Mouse (Mus musculus) spleen, embryonic (tissue): ENCODE results near the gene Rilpl1.
"Not testable (repeated sequence)": the region's sequence is repeated elsewhere in the genome, so short reads cannot be mapped to it uniquely, and the experiment has no call there.

Source experiments
- CTCF ChIA-PET: fragments of 350-600 bp; sonication (Branson Sonifier 250); formaldehyde crosslinking; loops from one replicate; lab custom pipeline; 2022; lab: Charles Lee

The Rilpl1 gene

GRCm38 (mm10) chr5:124460922-124461321 is 70.3 kb downstream of the Rilpl1 start:
- CTCF ChIA-PET = not testable (repeated sequence)

GRCm38 (mm10) chr5:124456762-124457161 is 74.4 kb downstream of the Rilpl1 start:
- CTCF ChIA-PET = no interaction called here

GRCm38 (mm10) chr5:124454082-124454419 is 77.1 kb downstream of the Rilpl1 start:
- CTCF ChIA-PET = interaction anchor here (0.7 kb wide), 1 partner anchor 195 kb away, joined by 3 read pairs; no protein-coding TSS in a partner anchor

GRCm38 (mm10) chr5:124453339-124454081 is 77.7 kb downstream of the Rilpl1 start:
- CTCF ChIA-PET = interaction anchor here (0.6 to 0.7 kb wide), 2 partner anchors 194 to 1352 kb away, joined by 3 read pairs; no protein-coding TSS in a partner anchor

GRCm38 (mm10) chr5:124452494-124453228 is 78.5 kb downstream of the Rilpl1 start:
- CTCF ChIA-PET = interaction anchor here (0.6 kb wide), 1 partner anchor 1351 kb away, joined by 3 read pairs; no protein-coding TSS in a partner anchor

DNA sequence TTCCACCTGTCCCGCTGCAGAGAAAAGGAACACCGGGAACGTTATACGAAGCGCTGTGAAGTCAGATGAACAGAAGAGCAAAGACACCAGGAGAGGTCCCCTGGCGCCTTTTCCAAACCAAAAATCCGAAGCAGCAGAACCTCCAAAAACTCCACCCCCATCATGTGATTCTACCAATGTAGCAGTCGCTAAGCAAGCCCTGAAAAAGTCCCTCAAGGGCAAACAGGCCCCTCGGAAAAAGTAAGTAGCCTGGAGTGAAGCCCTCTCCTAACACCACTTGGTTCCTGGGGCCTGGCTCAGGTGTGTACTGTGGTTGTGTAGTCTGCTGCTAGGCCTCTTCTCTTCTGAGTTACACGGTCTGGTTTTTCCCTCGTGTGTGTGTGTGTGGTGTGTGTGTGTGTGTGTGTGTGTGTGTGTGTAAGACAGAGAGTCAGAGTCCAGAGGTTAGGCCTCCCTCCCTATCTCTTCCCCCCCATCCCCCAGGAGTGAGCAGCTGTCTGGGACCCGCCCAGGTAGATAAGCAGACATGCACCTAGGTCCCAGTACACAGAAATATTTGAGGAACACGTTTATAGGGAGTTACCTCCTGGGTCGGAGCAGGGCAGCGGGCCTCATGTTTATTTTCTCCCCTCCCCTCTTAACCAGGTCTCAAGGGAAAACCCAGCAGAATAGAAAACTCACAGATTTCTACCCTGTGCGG is 80.4 kb downstream of the Rilpl1 start:
- CTCF ChIA-PET = no interaction called here

GRCm38 (mm10) chr5:124450051-124450450 is 81.1 kb downstream of the Rilpl1 start:
- CTCF ChIA-PET = interaction anchor here (0.9 kb wide), 1 partner anchor 70 kb away, joined by 4 read pairs; no protein-coding TSS in a partner anchor

- CTCF ChIA-PET = interaction anchor here (0.9 kb wide), 1 partner anchor 69 kb away, joined by 4 read pairs; no protein-coding TSS in a partner anchor
These were observed 81.7 kb downstream of the Rilpl1 start for GRCm38 (mm10) chr5:124449494-124449893.

DNA sequence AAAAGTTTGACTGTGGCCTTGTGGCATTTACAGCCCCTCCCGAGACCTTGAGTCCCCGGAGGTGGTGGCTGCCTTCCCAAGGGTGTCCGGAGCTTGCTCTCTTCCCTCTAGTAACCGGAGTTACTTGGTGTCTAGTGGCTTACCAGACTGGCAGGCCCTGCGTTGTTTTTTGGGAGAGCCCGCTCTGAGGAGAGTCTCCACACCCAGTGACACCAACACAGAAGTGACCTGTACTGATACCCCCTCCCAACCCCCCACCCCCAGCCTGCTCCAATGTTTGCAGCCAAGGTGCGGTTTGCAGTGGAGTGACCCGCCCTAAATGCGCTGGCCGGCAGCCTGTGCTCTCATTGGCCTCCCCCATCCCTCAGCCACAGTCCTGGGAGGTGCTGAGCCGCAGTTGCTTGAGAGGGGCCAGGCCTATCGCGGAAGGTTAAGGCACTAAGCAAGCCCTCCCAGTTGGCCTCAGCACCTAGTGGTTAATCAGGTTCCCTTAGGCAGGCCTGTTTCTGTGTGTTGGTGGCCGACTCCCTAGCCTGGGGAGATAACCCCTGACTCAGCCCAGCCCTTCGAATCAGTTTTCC is 84.8 kb downstream of the Rilpl1 start:
- CTCF ChIA-PET = interaction anchor here (0.6 kb wide), 1 partner anchor 24 kb away, joined by 5 read pairs; no protein-coding TSS in a partner anchor

GRCm38 (mm10) chr5:124445621-124446293 is 85.4 kb downstream of the Rilpl1 start:
- CTCF ChIA-PET = no interaction called here

GRCm38 (mm10) chr5:124444661-124445561 is 86.3 kb downstream of the Rilpl1 start:
- CTCF ChIA-PET = interaction anchor here (0.6 kb wide), 1 partner anchor 333 kb away, joined by 3 read pairs; the partner anchor contains the start of gene Ogfod2

GRCm38 (mm10) chr5:124444208-124444607 is 87.0 kb downstream of the Rilpl1 start:
- CTCF ChIA-PET = interaction anchor here (0.6 kb wide), 1 partner anchor 332 kb away, joined by 3 read pairs; the partner anchor contains the start of gene Ogfod2
